Mouse (Mus musculus) left cerebral cortex, postnatal 4 days (tissue): ENCODE measurements around the gene Cdk2ap1. TPM values are rescaled to one million over a fixed set of nuclear protein-coding genes. Genes with fewer than 3 reads are reported as not detected.
"Not testable (repeated sequence)": the region's sequence is repeated elsewhere in the genome, so short reads cannot be mapped to it uniquely, and the experiment has no call there.

Experiments used
- DNase-seq: peaks from one replicate; pipeline ENCODE4 v3.0.0-alpha.2; 2022
- intact Hi-C: fragments of 180-260 bp; cut with DNase I; formaldehyde crosslinking; loops from one replicate; pipeline ENCODE4 v1.15.1; 2025
- total RNA-seq, 2 experiments: library from RNA; stranded (reverse); gene quantifications; 2 replicates each; pipeline ENCODE4 v1.2.3; 2021

The Cdk2ap1 gene
- total RNA-seq: 100 to 1,000 TPM; 112 to 119 TPM

GRCm38 (mm10) chr5:124362982-124363381 lies at the start of gene Cdk2ap1:
Gene Cdk2ap1, minus strand, starts transcription at chr5:124363082.
- intact Hi-C loops: not testable (repeated sequence)

GRCm38 (mm10) chr5:124412163-124412562 lies 49.3 kb upstream of the Cdk2ap1 start:
- no peak for DNase-seq
- intact Hi-C loops: no loop called here

More at GRCm38 (mm10) chr5:124362982-124363381, at the start of gene Cdk2ap1:
- DNase-seq: not testable (repeated sequence)

- intact Hi-C loops: no loop called here
- DNase-seq: no peak
Observed at GRCm38 (mm10) chr5:124410808-124411207, 47.9 kb upstream of the Cdk2ap1 start.

GRCm38 (mm10) chr5:124393726-124394125 lies 30.8 kb upstream of the Cdk2ap1 start:
- DNase-seq: no peak
- intact Hi-C loops: loop anchor here (10.0 kb wide), 1 partner anchor 659 kb away; no protein-coding TSS in a partner anchor

GRCm38 (mm10) chr5:124392412-124392811 lies 29.5 kb upstream of the Cdk2ap1 start:
- no peak for DNase-seq
- intact Hi-C loops: loop anchor here (10.0 kb wide), 1 partner anchor 658 kb away; no protein-coding TSS in a partner anchor

- intact Hi-C loops: no loop called here
- peak; percentile 2 for DNase-seq
Observed at GRCm38 (mm10) chr5:124387932-124388331, 25.1 kb upstream of the Cdk2ap1 start.

GRCm38 (mm10) chr5:124380121-124380520 lies 17.2 kb upstream of the Cdk2ap1 start:
- no peak for DNase-seq
- intact Hi-C loops: no loop called here

- no peak for DNase-seq
- intact Hi-C loops: no loop called here
Observed at GRCm38 (mm10) chr5:124377149-124377548, 14.3 kb upstream of the Cdk2ap1 start.

GRCm38 (mm10) chr5:124376401-124376800 lies 13.5 kb upstream of the Cdk2ap1 start:
- intact Hi-C loops: no loop called here
- DNase-seq: no peak

- no peak for DNase-seq
- intact Hi-C loops: loop anchor here (5.0 kb wide), 1 partner anchor 33 kb away; no protein-coding TSS in a partner anchor
Observed at GRCm38 (mm10) chr5:124374298-124374697, 11.4 kb upstream of the Cdk2ap1 start.

- intact Hi-C loops: no loop called here
- no peak for DNase-seq
Observed at GRCm38 (mm10) chr5:124366721-124367120, 3.8 kb upstream of the Cdk2ap1 start.

GRCm38 (mm10) chr5:124365754-124366153 lies 2.9 kb upstream of the Cdk2ap1 start:
- intact Hi-C loops: no loop called here
- DNase-seq: no peak

GRCm38 (mm10) chr5:124364173-124364918 lies 1.5 kb upstream of the Cdk2ap1 start:
- intact Hi-C loops: no loop called here
- no peak for DNase-seq

GRCm38 (mm10) chr5:124359641-124360040 lies 3.2 kb downstream of the Cdk2ap1 start:
- no peak for DNase-seq
- intact Hi-C loops: loop anchor here (5.0 kb wide), 1 partner anchor 178 kb away; no protein-coding TSS in a partner anchor

GRCm38 (mm10) chr5:124356695-124357094 lies 6.2 kb downstream of the Cdk2ap1 start:
- no peak for DNase-seq
- intact Hi-C loops: loop anchor here (5.0 kb wide), 1 partner anchor 181 kb away; no protein-coding TSS in a partner anchor

- peak; percentile 9 for DNase-seq
- intact Hi-C loops: loop anchor here (5.0 kb wide), 1 partner anchor 182 kb away; no protein-coding TSS in a partner anchor
Observed at GRCm38 (mm10) chr5:124355425-124355959, 7.4 kb downstream of the Cdk2ap1 start.

GRCm38 (mm10) chr5:124354574-124355424 lies 8.1 kb downstream of the Cdk2ap1 start:
- peak; percentile 62 for DNase-seq

GRCm38 (mm10) chr5:124353726-124354547 lies 8.9 kb downstream of the Cdk2ap1 start:
- intact Hi-C loops: no loop called here
- peak; percentile 31 for DNase-seq

More at GRCm38 (mm10) chr5:124354574-124355424, 8.1 kb downstream of the Cdk2ap1 start:
- intact Hi-C loops: loop anchor here (5.0 kb wide), 1 partner anchor 183 kb away; no protein-coding TSS in a partner anchor

GRCm38 (mm10) chr5:124353011-124353725 lies 9.7 kb downstream of the Cdk2ap1 start:
- intact Hi-C loops: no loop called here
- DNase-seq: peak; percentile 63
